Mouse (Mus musculus) lung, adult 2 months (tissue): Measurements from ENCODE around the gene Clstn2.

ENCODE experiments used
- CTCF ChIP-seq: fragments of 200-500 bp; IDR thresholded peaks from 2 replicates; pipeline ENCODE4 v1.5.1; 2011; ENCODE audit warnings: mild to moderate bottlenecking, low read length, control low read depth; ENCODE audit not compliant: insufficient read depth
- POLR2A ChIP-seq: fragments of 200-500 bp; IDR thresholded peaks from 2 replicates; pipeline ENCODE4 v1.6.1; 2011; ENCODE audit warnings: low read depth, mild to moderate bottlenecking, control low read depth, low read length, borderline replicate concordance; ENCODE audit errors: extremely low read depth

- TF ChIP-seq CTCF (no peak), POLR2A (no peak)
Observed at GRCm38 (mm10) chr9:97527926-97528325, 505.1 kb downstream of the Clstn2 start.
